Mouse (Mus musculus) small intestine, adult 2 months (tissue): ENCODE data around the gene Sgms1.

Experiments
- CTCF ChIP-seq: fragments of 200-500 bp; IDR thresholded peaks from 2 replicates; pipeline ENCODE4 v1.5.1; 2012; ENCODE audit warnings: low read depth, mild to moderate bottlenecking, control low read depth, inconsistent platforms, low read length, moderate library complexity, mixed read lengths; ENCODE audit not compliant: insufficient replicate concordance, insufficient read length; ENCODE audit errors: extremely low read depth
- POLR2A ChIP-seq: fragments of 200-500 bp; IDR thresholded peaks from 2 replicates; pipeline ENCODE4 v1.6.1; 2012; ENCODE audit warnings: low read depth, mild to moderate bottlenecking, control low read depth, inconsistent platforms, low read length, moderate library complexity

- TF ChIP-seq CTCF (no peak), POLR2A (no peak)
Measured at GRCm38 (mm10) chr19:32181721-32182394, 207.7 kb downstream of the Sgms1 start.
